ENCODE assay signal across 27 mouse cellular contexts in genomic region chr5:48050637-48051314, GRCm38 (mm10).
DNase-seq lines count a peak whose midpoint lies in the region; ATAC-seq and TF ChIP-seq lines count a peak whose summit lies in the region.
"Had no signal": no experiment of that assay in that cellular context is flagged by ENCODE, and none has a peak within 500 bp of the region (broad histone marks: within the 10 kb centered on the region; RNA-seq: fewer than 3 reads in every experiment).

No protein-coding gene starts in this region.

- H3K4me2 ChIP-seq in midbrain, embryonic 14.5 days (ENCODE audit: low read length): no peak overlapping the region
- H3K4me2 ChIP-seq in midbrain, embryonic 12.5 days (replicated peaks): no peak overlapping the region
- H3K4me2 ChIP-seq in midbrain, embryonic 16.5 days (ENCODE audit: low read length): no peak overlapping the region
- H3K4me2 ChIP-seq: embryonic facial prominence, embryonic 12.5 days; forebrain, embryonic 13.5 days; forebrain, embryonic 15.5 days had no signal

- no peak for ATAC-seq in midbrain, embryonic 14.5 days (ENCODE audit: low FRiP score, low TSS enrichment)
- ATAC-seq in midbrain, embryonic 12.5 days (ENCODE audit: low FRiP score, low read depth): peak; percentile 68
- ATAC-seq in midbrain, embryonic 16.5 days: no peak
- ATAC-seq: activated CD4-positive, CD25-positive, alpha-beta regulatory T cell, adult 4 months; CD4-positive, CD25-positive, alpha-beta regulatory T cell, adult 4 months; forebrain, postnatal 0 days; Patski had no signal

- H3K9me3 ChIP-seq in midbrain, embryonic 10.5 days (replicated peaks): no peaks in the 10 kb centered on the region
- no peaks in the 10 kb centered on the region for H3K9me3 ChIP-seq in midbrain, embryonic 14.5 days (ENCODE audit: control insufficient read depth, low read length)
- H3K9me3 ChIP-seq in midbrain, embryonic 12.5 days: no peaks in the 10 kb centered on the region
- no peaks in the 10 kb centered on the region for H3K9me3 ChIP-seq in midbrain, embryonic 16.5 days (replicated peaks; ENCODE audit: control insufficient read depth, low read length, poor library complexity, severe bottlenecking)
- H3K9me3 ChIP-seq: embryonic facial prominence, embryonic 10.5 days; embryonic facial prominence, embryonic 12.5 days; forebrain, embryonic 13.5 days; forebrain, embryonic 15.5 days; G1E had no signal

- H3K9ac ChIP-seq in midbrain, embryonic 14.5 days (replicated peaks; ENCODE audit: low read length): no peak overlapping the region
- no peak overlapping the region for H3K9ac ChIP-seq in midbrain, embryonic 12.5 days (replicated peaks)
- no peak overlapping the region for H3K9ac ChIP-seq in midbrain, embryonic 16.5 days (ENCODE audit: low read depth, low read length)
- H3K9ac ChIP-seq: embryonic facial prominence, embryonic 12.5 days; forebrain, embryonic 13.5 days; forebrain, embryonic 15.5 days; forebrain, postnatal 0 days had no signal

- peaks cover 37% of the 10 kb centered on the region for H3K4me1 ChIP-seq in midbrain, embryonic 10.5 days
- peaks cover 11% of the 10 kb centered on the region; the same call in 1 of the 2 replicates for H3K4me1 ChIP-seq in midbrain, embryonic 14.5 days (ENCODE audit: control insufficient read depth, insufficient read depth, low read length)
- H3K4me1 ChIP-seq in midbrain, embryonic 12.5 days: peaks cover 26% of the 10 kb centered on the region
- peaks cover 5% of the 10 kb centered on the region for H3K4me1 ChIP-seq in midbrain, embryonic 16.5 days (ENCODE audit: control insufficient read depth, insufficient read depth, low read length)
- H3K4me1 ChIP-seq in lung, adult 2 months (ENCODE audit: control insufficient read depth, insufficient read depth, low read length): no peaks in the 10 kb centered on the region
- H3K4me1 ChIP-seq: embryonic facial prominence, embryonic 12.5 days had no signal

- H3K4me3 ChIP-seq in midbrain, embryonic 10.5 days: no peak overlapping the region
- H3K4me3 ChIP-seq in midbrain, embryonic 14.5 days (replicated peaks; ENCODE audit: low read depth, low read length): no peak overlapping the region
- no peak overlapping the region for H3K4me3 ChIP-seq in midbrain, embryonic 12.5 days
- no peak overlapping the region for H3K4me3 ChIP-seq in midbrain, embryonic 16.5 days (ENCODE audit: low read depth, low read length)
- no peak overlapping the region for H3K4me3 ChIP-seq in lung, adult 2 months (replicated peaks; ENCODE audit: extremely low read depth, low read depth, low read length)
- H3K4me3 ChIP-seq: embryonic facial prominence, embryonic 10.5 days; embryonic facial prominence, embryonic 12.5 days; forebrain, embryonic 13.5 days; forebrain, embryonic 15.5 days had no signal

- no peak for TF ChIP-seq CTCF in lung, adult 2 months (IDR thresholded peaks at IDR 0.05; ENCODE audit: insufficient read depth, low read length)

- 0 out of 2 replicates have a peak overlapping the region, but pooled peaks have one; percentile 7 for H3K27ac ChIP-seq in midbrain, embryonic 10.5 days (replicated peaks)
- no peak overlapping the region for H3K27ac ChIP-seq in midbrain, embryonic 14.5 days (replicated peaks; ENCODE audit: low read depth, low read length)
- no peak overlapping the region for H3K27ac ChIP-seq in midbrain, embryonic 12.5 days (replicated peaks)
- no peak overlapping the region for H3K27ac ChIP-seq in midbrain, embryonic 16.5 days (ENCODE audit: low read length)
- H3K27ac ChIP-seq: embryonic facial prominence, embryonic 10.5 days; embryonic facial prominence, embryonic 12.5 days; forebrain, embryonic 13.5 days; forebrain, embryonic 15.5 days had no signal

- DNase-seq in embryo, embryonic 11 days: peak; percentile 12
- DNase-seq in embryo, embryonic 10.5 days (ENCODE audit: low spot score): no peak
- DNase-seq in midbrain, embryonic 10.5 days (ENCODE audit: low spot score): peak; percentile 22
- DNase-seq in midbrain, embryonic 14.5 days: no peak
- peak; percentile 8 for DNase-seq in R1 (ENCODE audit: low read depth, low spot score)
- no peak for DNase-seq in lung, adult 2 months
- DNase-seq: adrenal gland, adult 8-10 months; adrenal gland, postnatal 14 days; adrenal gland, postnatal 36 days; B cell, adult 2 months; cerebellum, adult 11-12 months; cerebellum, adult 2 months; cerebellum, adult 9-10 months; cerebellum, postnatal 10 days; cerebellum, postnatal 25 days; forebrain, postnatal 0 days had no signal

- peaks cover 55% of the 10 kb centered on the region for H3K27me3 ChIP-seq in midbrain, embryonic 10.5 days (ENCODE audit: low read depth, poor library complexity, severe bottlenecking)
- peaks cover 2% of the 10 kb centered on the region; the same call in 1 of the 2 replicates for H3K27me3 ChIP-seq in midbrain, embryonic 14.5 days (ENCODE audit: control insufficient read depth, insufficient read depth, low read length)
- H3K27me3 ChIP-seq in midbrain, embryonic 12.5 days: peaks cover 11% of the 10 kb centered on the region
- no peaks in the 10 kb centered on the region for H3K27me3 ChIP-seq in midbrain, embryonic 16.5 days (ENCODE audit: control insufficient read depth, insufficient read depth, low read depth, low read length)
- H3K27me3 ChIP-seq: CH12.LX; embryonic facial prominence, embryonic 12.5 days; forebrain, embryonic 13.5 days; forebrain, embryonic 15.5 days had no signal

- TF ChIP-seq POLR2A in lung, adult 2 months (IDR thresholded peaks at IDR 0.05; ENCODE audit: borderline replicate concordance, extremely low read depth, low read depth, low read length): no peak

- no peaks in the 10 kb centered on the region for H3K36me3 ChIP-seq in midbrain, embryonic 10.5 days
- H3K36me3 ChIP-seq in midbrain, embryonic 14.5 days (ENCODE audit: control insufficient read depth, insufficient read depth, low read length): no peaks in the 10 kb centered on the region
- H3K36me3 ChIP-seq in midbrain, embryonic 12.5 days: no peaks in the 10 kb centered on the region
- no peaks in the 10 kb centered on the region for H3K36me3 ChIP-seq in midbrain, embryonic 16.5 days (ENCODE audit: control insufficient read depth, insufficient read depth, low read length)
- H3K36me3 ChIP-seq: embryonic facial prominence, embryonic 10.5 days; embryonic facial prominence, embryonic 12.5 days; forebrain, embryonic 15.5 days; G1E had no signal

- 23% methylated on average over 5 of the region's 5 CpGs for WGBS in midbrain, embryonic 10.5 days
- 11% methylated on average over 5 of the region's 5 CpGs for WGBS in midbrain, embryonic 14.5 days
- WGBS in midbrain, embryonic 12.5 days: 18% methylated on average over 5 of the region's 5 CpGs
- 22% methylated on average over 5 of the region's 5 CpGs for WGBS in midbrain, embryonic 16.5 days
- 88% methylated on average over 5 of the region's 5 CpGs for WGBS in lung, adult 2 months

Comparison
In these comparisons a context has a peak if more than half of its experiments do, and no peak if none do; other contexts are left out.
1. DNase-seq: peak in embryo, embryonic 11 days (single experiment), midbrain, embryonic 10.5 days (single experiment) and R1 (single experiment); none in embryo, embryonic 10.5 days (single experiment), midbrain, embryonic 14.5 days (single experiment) and lung, adult 2 months (single experiment).